Mouse (Mus musculus) kidney, embryonic 14.5 days (tissue): ENCODE measurements around the gene Gcg. TPM values are rescaled to one million over a fixed set of nuclear protein-coding genes. Genes with fewer than 3 reads are reported as not detected.

Source experiments
- ATAC-seq: fragments of 200-750 bp; cut with Nextera tagmentation; 2 replicates; pipeline ENCODE4 v1.8.0; 2017; ENCODE audit warnings: moderate number of reproducible peaks, mild to moderate bottlenecking, moderate TSS enrichment, moderate library complexity; ENCODE audit not compliant: low FRiP score, low TSS enrichment
- H3K27ac ChIP-seq: fragments of 300-500 bp; sonication (generic); 2 replicates; pipeline ENCODE4 v1.5.1; 2014; ENCODE audit warnings: low read depth, mild to moderate bottlenecking, low read length, moderate library complexity, mixed read lengths
- H3K27me3 ChIP-seq: fragments of 300-500 bp; sonication (generic); 2 replicates; pipeline ENCODE4 v1.6.1; 2014; ENCODE audit warnings: mild to moderate bottlenecking, low read length; ENCODE audit not compliant: control insufficient read depth, insufficient read depth
- H3K36me3 ChIP-seq: fragments of 300-500 bp; sonication (generic); 2 replicates; pipeline ENCODE4 v1.6.1; 2014; ENCODE audit warnings: low read length, mixed read lengths; ENCODE audit not compliant: control insufficient read depth, insufficient read depth
- H3K4me1 ChIP-seq: fragments of 300-500 bp; sonication (generic); 2 replicates; pipeline ENCODE4 v1.6.1; 2014; ENCODE audit warnings: low read length, mixed read lengths; ENCODE audit not compliant: control insufficient read depth, insufficient read depth
- H3K4me2 ChIP-seq: fragments of 300-500 bp; sonication (generic); replicated peaks from 2 replicates; pipeline ENCODE4 v1.6.1; 2014; ENCODE audit warnings: low read depth, mild to moderate bottlenecking, low read length
- H3K4me3 ChIP-seq: fragments of 300-500 bp; sonication (generic); 2 replicates; pipeline ENCODE4 v1.5.1; 2014; ENCODE audit warnings: mild to moderate bottlenecking, low read length
- H3K9ac ChIP-seq: fragments of 300-500 bp; sonication (generic); 2 replicates; pipeline ENCODE4 v1.6.1; 2014; ENCODE audit warnings: low read depth, mild to moderate bottlenecking, low read length, moderate library complexity
- H3K9me3 ChIP-seq: fragments of 300-500 bp; sonication (generic); 2 replicates; pipeline ENCODE4 v1.6.1; 2016; ENCODE audit warnings: low read length; ENCODE audit not compliant: control insufficient read depth
- WGBS: fragments of 180-500 bp; shearing (Covaris S2); extraction: QIAGEN DNeasy Blood & Tissue Kit; methylation state at CpG from one replicate; pipeline ENCODE4 v1.1.7; 2014; 5-methylcytosine and 5-hydroxymethylcytosine counted together
- polyA plus RNA-seq: library from polyadenylated mRNA; unstranded; fragments of >200 nt; fragmentation: Nextera tagmentation; extraction: Ambion mirVana; gene quantifications from 2 replicates; pipeline ENCODE4 v1.2.1, GENCODE M21; 2014

The Gcg gene
- polyA plus RNA-seq, 1 experiment from 2014 or later, result not detected

GRCm38 (mm10) chr2:62503326-62503725 is 19.9 kb upstream of the Gcg start:
- H3K27me3 ChIP-seq, result no peaks in the 10 kb centered on the region
- H3K36me3 ChIP-seq, result no peaks in the 10 kb centered on the region
- ATAC-seq, result no peak
- H3K9ac ChIP-seq, result no peak overlapping the region
- no peaks in the 10 kb centered on the region for H3K9me3 ChIP-seq
- H3K4me1 ChIP-seq, result no peaks in the 10 kb centered on the region
- WGBS, result 81% methylated on average over 5 of the region's 5 CpGs
- no peak overlapping the region for H3K4me3 ChIP-seq
- no peak overlapping the region for H3K4me2 ChIP-seq
- H3K27ac ChIP-seq, result no peak overlapping the region

- Histone ChIP-seq H3K4me3 (no peak overlapping the region), H3K4me2 (no peak overlapping the region), H3K27me3 (no peaks in the 10 kb centered on the region), H3K9me3 (no peaks in the 10 kb centered on the region), H3K36me3 (no peaks in the 10 kb centered on the region), H3K27ac (no peak overlapping the region), H3K9ac (no peak overlapping the region), H3K4me1 (no peaks in the 10 kb centered on the region)
- WGBS, result 88% methylated on average over 4 of the region's 4 CpGs
- no peak for ATAC-seq
Observed at GRCm38 (mm10) chr2:62502516-62502915, 19.1 kb upstream of the Gcg start.

- no peak overlapping the region for H3K27ac ChIP-seq
- H3K4me1 ChIP-seq, result no peaks in the 10 kb centered on the region
- H3K27me3 ChIP-seq, result no peaks in the 10 kb centered on the region
- no peak for ATAC-seq
- no peak overlapping the region for H3K9ac ChIP-seq
- no peak overlapping the region for H3K4me3 ChIP-seq
- no peaks in the 10 kb centered on the region for H3K9me3 ChIP-seq
- 86% methylated on average over 5 of the region's 5 CpGs for WGBS
- H3K4me2 ChIP-seq, result no peak overlapping the region
- no peaks in the 10 kb centered on the region for H3K36me3 ChIP-seq
Observed at GRCm38 (mm10) chr2:62498821-62499220, 15.4 kb upstream of the Gcg start.

GRCm38 (mm10) chr2:62498086-62498485 is 14.6 kb upstream of the Gcg start:
- no peaks in the 10 kb centered on the region for H3K4me1 ChIP-seq
- H3K9me3 ChIP-seq, result no peaks in the 10 kb centered on the region
- no peak for ATAC-seq
- H3K4me3 ChIP-seq, result no peak overlapping the region
- no peaks in the 10 kb centered on the region for H3K27me3 ChIP-seq
- H3K9ac ChIP-seq, result no peak overlapping the region
- WGBS, result 90% methylated on average over 4 of the region's 4 CpGs
- no peak overlapping the region for H3K27ac ChIP-seq
- no peaks in the 10 kb centered on the region for H3K36me3 ChIP-seq
- H3K4me2 ChIP-seq, result no peak overlapping the region

- H3K36me3 ChIP-seq, result no peaks in the 10 kb centered on the region
- ATAC-seq, result no peak
- H3K9ac ChIP-seq, result no peak overlapping the region
- no peak overlapping the region for H3K27ac ChIP-seq
- no peaks in the 10 kb centered on the region for H3K4me1 ChIP-seq
- WGBS, result 79% methylated on average over 5 of the region's 5 CpGs
- no peaks in the 10 kb centered on the region for H3K9me3 ChIP-seq
- H3K4me2 ChIP-seq, result no peak overlapping the region
- no peaks in the 10 kb centered on the region for H3K27me3 ChIP-seq
- H3K4me3 ChIP-seq, result no peak overlapping the region
Observed at GRCm38 (mm10) chr2:62497333-62498002, 14.0 kb upstream of the Gcg start.

- ATAC-seq, result no peak
- no peak overlapping the region for H3K4me3 ChIP-seq
- WGBS, result 80% methylated on average over 4 of the region's 4 CpGs
Observed at GRCm38 (mm10) chr2:62495407-62495806, 12.0 kb upstream of the Gcg start.

GRCm38 (mm10) chr2:62489832-62490231 is 6.4 kb upstream of the Gcg start:
- no peaks in the 10 kb centered on the region for H3K9me3 ChIP-seq
- no peak for ATAC-seq
- no peak overlapping the region for H3K4me2 ChIP-seq
- no peaks in the 10 kb centered on the region for H3K4me1 ChIP-seq
- no peaks in the 10 kb centered on the region for H3K27me3 ChIP-seq
- 91% methylated on average over 6 of the region's 6 CpGs for WGBS
- H3K36me3 ChIP-seq, result no peaks in the 10 kb centered on the region
- H3K9ac ChIP-seq, result no peak overlapping the region
- no peak overlapping the region for H3K27ac ChIP-seq
- no peak overlapping the region for H3K4me3 ChIP-seq

More at GRCm38 (mm10) chr2:62495407-62495806, 12.0 kb upstream of the Gcg start:
- Histone ChIP-seq H3K9me3 (no peaks in the 10 kb centered on the region), H3K4me2 (no peak overlapping the region), H3K27me3 (no peaks in the 10 kb centered on the region), H3K4me1 (no peaks in the 10 kb centered on the region), H3K27ac (no peak overlapping the region), H3K36me3 (no peaks in the 10 kb centered on the region), H3K9ac (no peak overlapping the region)

GRCm38 (mm10) chr2:62484906-62485305 is 1.5 kb upstream of the Gcg start:
- no peaks in the 10 kb centered on the region for H3K9me3 ChIP-seq
- H3K4me1 ChIP-seq, result no peaks in the 10 kb centered on the region
- H3K9ac ChIP-seq, result no peak overlapping the region
- no peaks in the 10 kb centered on the region for H3K36me3 ChIP-seq
- no peak overlapping the region for H3K4me3 ChIP-seq
- no peak for ATAC-seq
- H3K4me2 ChIP-seq, result no peak overlapping the region
- H3K27me3 ChIP-seq, result no peaks in the 10 kb centered on the region
- no peak overlapping the region for H3K27ac ChIP-seq
- WGBS, result 75% methylated on average over 3 of the region's 3 CpGs

GRCm38 (mm10) chr2:62480285-62481198 is 2.9 kb downstream of the Gcg start:
- H3K9me3 ChIP-seq, result no peaks in the 10 kb centered on the region
- ATAC-seq, result no peak
- 79% methylated on average over 9 of the region's 9 CpGs for WGBS
- no peaks in the 10 kb centered on the region for H3K4me1 ChIP-seq
- no peak overlapping the region for H3K9ac ChIP-seq
- H3K27ac ChIP-seq, result no peak overlapping the region
- no peaks in the 10 kb centered on the region for H3K27me3 ChIP-seq
- H3K36me3 ChIP-seq, result no peaks in the 10 kb centered on the region
- H3K4me3 ChIP-seq, result no peak overlapping the region
- no peak overlapping the region for H3K4me2 ChIP-seq
